ENCODE assay signal across 8 mouse cellular contexts in genomic region chr2:37780270-37780929, GRCm38 (mm10). TPM values are rescaled to one million over a fixed set of nuclear protein-coding genes. Genes with fewer than 3 reads are reported as not detected.
DNase-seq lines count a peak whose midpoint lies in the region; ATAC-seq lines count a peak whose summit lies in the region.

No protein-coding gene starts in this region.

- H3K27me3 ChIP-seq in embryonic facial prominence, embryonic 10.5 days (replicated peaks; ENCODE audit: low read depth, poor library complexity, severe bottlenecking), result peaks cover 55% of the 10 kb centered on the region
- peaks cover 5% of the 10 kb centered on the region; the same call in 1 of the 2 replicates for H3K27me3 ChIP-seq in limb, embryonic 11.5 days (ENCODE audit: control insufficient read depth, insufficient read depth, low read length)
- H3K27me3 ChIP-seq in midbrain, embryonic 12.5 days, result no peaks in the 10 kb centered on the region
- peaks cover 27% of the 10 kb centered on the region for H3K27me3 ChIP-seq in stomach, embryonic 15.5 days (replicated peaks)

- peak; percentile 88 for DNase-seq in R1 (ENCODE audit: low read depth, low spot score)
- DNase-seq in embryonic facial prominence, embryonic 10.5 days (ENCODE audit: low spot score), result peak; percentile 82
- peak; percentile 42 to 53 for DNase-seq in heart, postnatal 36 days
- DNase-seq in limb, embryonic 11.5 days (ENCODE audit: low spot score), result peak; percentile 70
- no peak for DNase-seq in frontal cortex, postnatal 36 days (ENCODE audit: low spot score in 2 of 2)
- no peak for DNase-seq in gastrocnemius, adult 8-10 months (ENCODE audit: low spot score in 2 of 2)

- H3K9me3 ChIP-seq in embryonic facial prominence, embryonic 10.5 days, result no peaks in the 10 kb centered on the region
- no peaks in the 10 kb centered on the region for H3K9me3 ChIP-seq in limb, embryonic 11.5 days (ENCODE audit: control insufficient read depth, low read length)
- H3K9me3 ChIP-seq in midbrain, embryonic 12.5 days, result no peaks in the 10 kb centered on the region
- no peaks in the 10 kb centered on the region for H3K9me3 ChIP-seq in stomach, embryonic 15.5 days

- peak overlapping the region; percentile 40 for H3K4me2 ChIP-seq in limb, embryonic 11.5 days (ENCODE audit: low read depth, severe bottlenecking)
- peak overlapping the region; percentile 50 for H3K4me2 ChIP-seq in midbrain, embryonic 12.5 days (replicated peaks)
- H3K4me2 ChIP-seq in stomach, embryonic 15.5 days, result peak overlapping the region; percentile 39

- no peak for ATAC-seq in limb, embryonic 11.5 days (ENCODE audit: insufficient number of reproducible peaks, low FRiP score, low TSS enrichment, low read depth)
- peak; percentile 23; the same call in 1 of the 2 replicates for ATAC-seq in midbrain, embryonic 12.5 days (ENCODE audit: low FRiP score, low read depth)
- peak; percentile 72 for ATAC-seq in stomach, embryonic 15.5 days (ENCODE audit: insufficient read depth, low FRiP score, low read depth)

- H3K36me3 ChIP-seq in embryonic facial prominence, embryonic 10.5 days (replicated peaks), result peaks cover 20% of the 10 kb centered on the region
- H3K36me3 ChIP-seq in limb, embryonic 11.5 days (ENCODE audit: control insufficient read depth, insufficient read depth, low read length), result no peaks in the 10 kb centered on the region; the same call in 1 of the 2 replicates
- H3K36me3 ChIP-seq in midbrain, embryonic 12.5 days, result peaks cover 14% of the 10 kb centered on the region
- H3K36me3 ChIP-seq in stomach, embryonic 15.5 days, result no peaks in the 10 kb centered on the region

- H3K4me1 ChIP-seq in embryonic facial prominence, embryonic 10.5 days, result peaks cover 81% of the 10 kb centered on the region
- peaks cover 47% of the 10 kb centered on the region for H3K4me1 ChIP-seq in limb, embryonic 11.5 days (ENCODE audit: control insufficient read depth, insufficient read depth, low read length)
- H3K4me1 ChIP-seq in midbrain, embryonic 12.5 days, result peaks cover 68% of the 10 kb centered on the region
- H3K4me1 ChIP-seq in stomach, embryonic 15.5 days, result peaks cover 27% of the 10 kb centered on the region

- peak overlapping the region; percentile 48 for H3K4me3 ChIP-seq in embryonic facial prominence, embryonic 10.5 days
- 0 out of 2 replicates have a peak overlapping the region, but pooled peaks have one; percentile 8 for H3K4me3 ChIP-seq in limb, embryonic 11.5 days (ENCODE audit: low read depth, low read length)
- peak overlapping the region; percentile 20 for H3K4me3 ChIP-seq in midbrain, embryonic 12.5 days
- H3K4me3 ChIP-seq in stomach, embryonic 15.5 days (replicated peaks), result peak overlapping the region; percentile 10; the same call in 1 of the 2 replicates

- H3K27ac ChIP-seq in embryonic facial prominence, embryonic 10.5 days (replicated peaks), result peak overlapping the region; percentile 76
- no peak overlapping the region for H3K27ac ChIP-seq in limb, embryonic 11.5 days (replicated peaks; ENCODE audit: low read depth, low read length)
- peak overlapping the region; percentile 75 for H3K27ac ChIP-seq in midbrain, embryonic 12.5 days (replicated peaks)
- H3K27ac ChIP-seq in stomach, embryonic 15.5 days, result no peak overlapping the region

- WGBS in embryonic facial prominence, embryonic 10.5 days, result 1% methylated on average over 14 of the region's 14 CpGs
- WGBS in limb, embryonic 11.5 days, result 2% methylated on average over 14 of the region's 14 CpGs
- under 1% methylated on average over 14 of the region's 14 CpGs for WGBS in midbrain, embryonic 12.5 days
- WGBS in stomach, embryonic 15.5 days, result 2% methylated on average over 14 of the region's 14 CpGs

- peak overlapping the region; percentile 0; the same call in 1 of the 2 replicates for H3K9ac ChIP-seq in limb, embryonic 11.5 days (ENCODE audit: low read length)
- peak overlapping the region; percentile 37; the same call in 1 of the 2 replicates for H3K9ac ChIP-seq in midbrain, embryonic 12.5 days (replicated peaks)
- no peak overlapping the region for H3K9ac ChIP-seq in stomach, embryonic 15.5 days

- intact Hi-C loops in heart, postnatal 36 days (cut with DNase I), result no loop called here

RNA-seq across cellular contexts. Expression of gene Crb2, which starts 4.4 kb away (rescaled TPM):
- 7.3 and 11.9 TPM in 2 replicates for polyA plus RNA-seq in embryonic facial prominence, embryonic 10.5 days (2016; fragmentation: Nextera tagmentation; extraction: Ambion mirVana)
- total RNA-seq in heart, postnatal 36 days (2021), result 1 to 10 TPM in 1 of 2 experiments, under 1 TPM in 1; 0.97 to 1.0 TPM
- polyA plus RNA-seq in limb, embryonic 11.5 days (2014; fragmentation: Nextera tagmentation; extraction: Ambion mirVana), result 0.80 and 0.82 TPM in 2 replicates
- 21.8 and 24.2 TPM in 2 replicates for polyA plus RNA-seq in midbrain, embryonic 12.5 days (2016; fragmentation: Nextera tagmentation; extraction: Ambion mirVana)
- 1.8 and 2.0 TPM in 2 replicates for polyA plus RNA-seq in stomach, embryonic 15.5 days (2015; fragmentation: Nextera tagmentation; extraction: Ambion mirVana)
- total RNA-seq in gastrocnemius, adult 8-10 months (2022), result under 1 TPM in 3 of 4 experiments, not detected in 1; 0.02 to 0.08 (median 0.04) TPM

Comparison
In these comparisons a context has a peak if more than half of its experiments do, and no peak if none do; other contexts are left out.
1. DNase-seq: peak in R1 (single experiment), embryonic facial prominence, embryonic 10.5 days (single experiment), heart, postnatal 36 days (2 of 2) and limb, embryonic 11.5 days (single experiment); none in frontal cortex, postnatal 36 days (0 of 2) and gastrocnemius, adult 8-10 months (0 of 2).
2. H3K27ac ChIP-seq: peak in embryonic facial prominence, embryonic 10.5 days (single experiment) and midbrain, embryonic 12.5 days (single experiment); none in limb, embryonic 11.5 days (single experiment) and stomach, embryonic 15.5 days (single experiment).
3. Peak in every context shown above with its lines, with median percentiles within 50 percentile points of each other: H3K4me3 ChIP-seq and H3K4me2 ChIP-seq.